Mouse (Mus musculus) CH12.LX (cell line): ENCODE measurements around the gene Apoc2. TPM values are rescaled to one million over a fixed set of nuclear protein-coding genes. Genes with fewer than 3 reads are reported as not detected.

ENCODE experiments used
- DNase-seq: peaks from one replicate; pipeline ENCODE4 v3.0.0-alpha.2; 2013; ENCODE audit errors: extremely low read depth
- H3K27ac ChIP-seq: 2 replicates; pipeline ENCODE4 v1.5.1; 2012; ENCODE audit warnings: low read depth, mild to moderate bottlenecking, control low read depth, moderate library complexity; ENCODE audit not compliant: insufficient read depth
- H3K27me3 ChIP-seq: replicated peaks from 2 replicates; pipeline ENCODE3; 2012; ENCODE audit warnings: inconsistent platforms
- H3K36me3 ChIP-seq, 2 experiments: replicated peaks in 1 of 2; 2 replicates each; pipeline versions ENCODE3 to v1.6.1; 2012; ENCODE audit warnings: inconsistent platforms in 1 of 2, low read length in 1 of 2, mild to moderate bottlenecking in 1 of 2, mixed read lengths in 1 of 2, moderate library complexity in 1 of 2; ENCODE audit not compliant: control insufficient read depth in 1 of 2, insufficient read depth in 1 of 2
- H3K4me1 ChIP-seq, 2 experiments: 2 replicates each; pipeline ENCODE4 v1.6.1; 2012; ENCODE audit warnings: inconsistent platforms in 1 of 2, moderate library complexity in 1 of 2; ENCODE audit not compliant: insufficient read depth in 2 of 2, control insufficient read depth in 1 of 2
- H3K4me2 ChIP-seq: 2 replicates; pipeline ENCODE4 v1.6.1; 2012; ENCODE audit warnings: low read depth, mild to moderate bottlenecking, control low read depth; ENCODE audit not compliant: poor library complexity, insufficient read depth, severe bottlenecking
- H3K4me3 ChIP-seq, 3 experiments: fragments of 150-350 bp in 1 of 3; sonication (generic) in 1 of 3; replicated peaks in 1 of 3; 2 replicates each; pipeline versions ENCODE3 to v1.5.1; 2011 to 2012; ENCODE audit warnings: low read depth in 2 of 3, low read length in 2 of 3, mild to moderate bottlenecking in 2 of 3, moderate library complexity in 2 of 3, control low read depth in 1 of 3, improper control_type of control experiment in 1 of 3, inconsistent platforms in 1 of 3, mixed read lengths in 1 of 3; ENCODE audit not compliant: poor library complexity in 1 of 3
- H3K79me2 ChIP-seq: replicated peaks from 2 replicates; pipeline ENCODE4 v1.6.1; 2012; ENCODE audit warnings: mild to moderate bottlenecking, moderate library complexity; ENCODE audit not compliant: control insufficient read depth, poor library complexity, insufficient read depth, severe bottlenecking; ENCODE audit errors: extremely low read depth
- H3K9ac ChIP-seq: 2 replicates; pipeline ENCODE4 v1.6.1; 2012; ENCODE audit warnings: low read depth, mild to moderate bottlenecking, control low read depth, moderate library complexity; ENCODE audit not compliant: insufficient read depth
- H3K9me3 ChIP-seq: replicated peaks from 2 replicates; pipeline ENCODE3; 2012; ENCODE audit warnings: low read length, inconsistent platforms, mixed read lengths
- BHLHE40 ChIP-seq: IDR thresholded peaks from 2 replicates; pipeline ENCODE4 v1.6.1; 2011; ENCODE audit warnings: mild to moderate bottlenecking, low read depth, low read length, improper control_type of control experiment
- CHD2 ChIP-seq: IDR thresholded peaks from 2 replicates; pipeline ENCODE4 v1.6.1; 2011; ENCODE audit warnings: low read length, improper control_type of control experiment
- CTCF ChIP-seq, 2 experiments: IDR thresholded peaks in 1 of 2; conservative IDR thresholded peaks in 1 of 2; 2 replicates each; pipeline ENCODE4 v1.5.1; 2011 to 2012; ENCODE audit warnings: low read depth in 2 of 2, low read length in 2 of 2, improper control_type of control experiment in 1 of 2, inconsistent platforms in 1 of 2, mild to moderate bottlenecking in 1 of 2, moderate library complexity in 1 of 2
- E2F4 ChIP-seq: IDR thresholded peaks from 2 replicates; pipeline ENCODE4 v1.6.1; 2011; ENCODE audit warnings: low read depth, low read length, improper control_type of control experiment; ENCODE audit not compliant: insufficient replicate concordance
- ETS1 ChIP-seq: conservative IDR thresholded peaks from 2 replicates; pipeline ENCODE4 v1.6.1; 2012; ENCODE audit warnings: low read depth, mild to moderate bottlenecking, inconsistent platforms, low read length, improper control_type of control experiment, moderate library complexity
- IRF4 ChIP-seq: IDR thresholded peaks from 2 replicates; pipeline ENCODE4 v1.6.1; 2014; ENCODE audit warnings: low read depth, mild to moderate bottlenecking, inconsistent platforms, low read length, improper control_type of control experiment
- JUN ChIP-seq: IDR thresholded peaks from 2 replicates; pipeline ENCODE4 v1.6.1; 2011; ENCODE audit warnings: low read depth, mild to moderate bottlenecking, low read length, improper control_type of control experiment, moderate library complexity; ENCODE audit not compliant: insufficient read depth
- JUND ChIP-seq: conservative IDR thresholded peaks from 2 replicates; pipeline ENCODE4 v1.6.1; 2011; ENCODE audit warnings: low read depth, low read length, improper control_type of control experiment
- KAT2A ChIP-seq: IDR thresholded peaks from 2 replicates; pipeline ENCODE4 v1.6.1; 2012; ENCODE audit warnings: low read length, improper control_type of control experiment, inconsistent platforms; ENCODE audit not compliant: insufficient replicate concordance
- MAX ChIP-seq: IDR thresholded peaks from 2 replicates; pipeline ENCODE4 v1.6.1; 2011; ENCODE audit warnings: low read length, improper control_type of control experiment
- MAZ ChIP-seq: IDR thresholded peaks from 2 replicates; pipeline ENCODE4 v1.6.1; 2012; ENCODE audit warnings: low read depth, mild to moderate bottlenecking, inconsistent platforms, low read length, improper control_type of control experiment, moderate library complexity
- MXI1 ChIP-seq: IDR thresholded peaks from 2 replicates; pipeline ENCODE4 v1.6.1; 2011; ENCODE audit warnings: mild to moderate bottlenecking, low read depth, low read length, improper control_type of control experiment
- NELFE ChIP-seq: IDR thresholded peaks from 2 replicates; pipeline ENCODE4 v1.6.1; 2011; ENCODE audit warnings: low read depth, low read length, improper control_type of control experiment
- POLR2A ChIP-seq: IDR thresholded peaks from 2 replicates; pipeline ENCODE4 v1.6.1; 2011; ENCODE audit warnings: low read depth, mild to moderate bottlenecking, improper control_type of control experiment, low read length
- POLR2AphosphoS2 ChIP-seq: IDR thresholded peaks from 2 replicates; pipeline ENCODE4 v1.6.1; 2011; ENCODE audit warnings: low read depth, low read length, improper control_type of control experiment
- RAD21 ChIP-seq: IDR thresholded peaks from 2 replicates; pipeline ENCODE4 v1.6.1; 2011; ENCODE audit warnings: low read depth, mild to moderate bottlenecking, low read length, improper control_type of control experiment, moderate library complexity
- RCOR1 ChIP-seq: conservative IDR thresholded peaks from 2 replicates; pipeline ENCODE4 v1.6.1; 2012; ENCODE audit warnings: low read depth, mild to moderate bottlenecking, inconsistent platforms, low read length, improper control_type of control experiment
- SIN3A ChIP-seq: IDR thresholded peaks from 2 replicates; pipeline ENCODE4 v1.6.1; 2012; ENCODE audit warnings: low read length, improper control_type of control experiment, inconsistent platforms
- TBP ChIP-seq: conservative IDR thresholded peaks from 2 replicates; pipeline ENCODE4 v1.6.1; 2011; ENCODE audit warnings: low read depth, low read length, improper control_type of control experiment
- TCF12 ChIP-seq: IDR thresholded peaks from 2 replicates; pipeline ENCODE4 v1.6.1; 2014; ENCODE audit warnings: low read depth, mild to moderate bottlenecking, inconsistent platforms, low read length, improper control_type of control experiment
- UBTF ChIP-seq: IDR thresholded peaks from 2 replicates; pipeline ENCODE4 v1.6.1; 2012; ENCODE audit warnings: low read depth, mild to moderate bottlenecking, inconsistent platforms, low read length, improper control_type of control experiment, moderate library complexity
- USF1 ChIP-seq: IDR thresholded peaks from 2 replicates; pipeline ENCODE4 v1.6.1; 2014; ENCODE audit warnings: low read depth, mild to moderate bottlenecking, inconsistent platforms, low read length, improper control_type of control experiment
- ZC3H11A ChIP-seq: IDR thresholded peaks from 2 replicates; pipeline ENCODE4 v1.6.1; 2012; ENCODE audit warnings: low read depth, mild to moderate bottlenecking, inconsistent platforms, low read length, improper control_type of control experiment
- ZKSCAN1 ChIP-seq: IDR thresholded peaks from 2 replicates; pipeline ENCODE4 v1.6.1; 2012; ENCODE audit warnings: low read depth, inconsistent platforms, low read length, improper control_type of control experiment, borderline replicate concordance
- dilution Hi-C: fragments of 300-500 bp; cut with MboI; formaldehyde crosslinking; loops from 2 replicates; pipeline ENCODE4 v1.14.3; 2020; ENCODE audit warnings: low sequenced_read_pairs; ENCODE audit not compliant: extremely low pct_unique_long_range_greater_than_20kb, extremely low pct_ligation_motif_present
- in situ Hi-C: fragments of 300-500 bp; cut with MboI; formaldehyde crosslinking; loops from 3 replicates; pipeline ENCODE4 v1.14.3; 2019; ENCODE audit warnings: low sequenced_read_pairs, low pct_ligation_motif_present, low pct_unique_long_range_greater_than_20kb, mixed read lengths
- polyA plus RNA-seq: library from polyadenylated mRNA; unstranded; fragments of >175 nt; gene quantifications from 2 replicates; pipeline ENCODE4 v1.2.1, GENCODE M21; 2012; ENCODE audit warnings: low read depth; ENCODE audit not compliant: insufficient read length
- total RNA-seq, 2 experiments: library from RNA; depleted of rRNA; stranded (reverse); fragments of 300-350 nt in 1 of 2; fragments of >200 nt in 1 of 2; gene quantifications; 2 replicates each; pipeline ENCODE4 v1.2.3; 2012 to 2014

Gene Apoc2
- total and polyA plus RNA-seq, 3 experiments, result not detected

GRCm38 (mm10) chr7:19623433-19623832, 54.3 kb downstream of the Apoc2 start:
- Histone ChIP-seq H3K4me2 (no peak overlapping the region), H3K4me3 (no peak overlapping the region), H3K9me3 (peaks cover 7% of the 10 kb centered on the region), H3K79me2 (peaks cover 5% of the 10 kb centered on the region; the same call in 1 of the 2 replicates), H3K27ac (no peak overlapping the region), H3K9ac (no peak overlapping the region), H3K27me3 (no peaks in the 10 kb centered on the region), H3K4me1 (peaks cover 3 to 19% of the 10 kb centered on the region in 2 experiments; a peak in 3 of 4 replicates), H3K36me3 (peaks cover 42 to 84% of the 10 kb centered on the region in 2 experiments)
- in situ Hi-C loops (no loop called here), dilution Hi-C loops (no loop called here)
- no peak for DNase-seq
- TF ChIP-seq MXI1 (no peak), RCOR1 (no peak), POLR2A (no peak), NELFE (no peak), KAT2A (no peak), JUN (no peak), IRF4 (no peak), USF1 (no peak), UBTF (no peak), RAD21 (no peak), JUND (no peak), BHLHE40 (no peak), POLR2AphosphoS2 (no peak), TBP (no peak), E2F4 (no peak), ZKSCAN1 (no peak), SIN3A (no peak), TCF12 (no peak)

- in situ Hi-C loops (no loop called here), dilution Hi-C loops (no loop called here)
- H3K9ac ChIP-seq, result no peak overlapping the region
- H3K36me3 ChIP-seq, result peaks cover 53 to 91% of the 10 kb centered on the region in 2 experiments
- H3K4me3 ChIP-seq, result no peak overlapping the region
- H3K27me3 ChIP-seq, result no peaks in the 10 kb centered on the region
- H3K4me2 ChIP-seq, result no peak overlapping the region
- H3K4me1 ChIP-seq, result peaks cover 0 to 14% of the 10 kb centered on the region in 2 experiments; a peak in 1 of 4 replicates
- no peak overlapping the region for H3K27ac ChIP-seq
- no peak for DNase-seq
- H3K9me3 ChIP-seq, result peaks cover 7% of the 10 kb centered on the region
- no peaks in the 10 kb centered on the region for H3K79me2 ChIP-seq
- no peak for TF ChIP-seq POLR2A
- no peak for TF ChIP-seq MAX
- TF ChIP-seq CTCF (conservative IDR thresholded peaks at IDR 0.05 in 1 of 2, IDR thresholded peaks at IDR 0.05 in 1 of 2; ENCODE audit: low read depth in 2 of 2, low read length in 2 of 2), result no peak
- TF ChIP-seq CHD2, result no peak
- TF ChIP-seq ZC3H11A, result no peak
- TF ChIP-seq MAZ, result no peak
- no peak for TF ChIP-seq MXI1
- TF ChIP-seq RAD21, result no peak
- no peak for TF ChIP-seq ETS1
- TF ChIP-seq TBP, result no peak
- no peak for TF ChIP-seq NELFE
- no peak for TF ChIP-seq SIN3A
- TF ChIP-seq POLR2AphosphoS2, result no peak
These were observed 55.5 kb downstream of the Apoc2 start for GRCm38 (mm10) chr7:19622241-19622640.

Other genes starting within 250 kb of the Apoc2 start
Only the 20 nearest of the 24 such genes appear.
- gene Bloc1s3, start 169.6 kb downstream of the Apoc2 start, total RNA-seq (2012; rRNA removed), result 5.1 and 6.7 TPM in 2 replicates
- gene Bloc1s3, start 169.6 kb downstream of the Apoc2 start, total RNA-seq (2014; rRNA removed), result 6.9 and 8.0 TPM in 2 replicates
- 3.8 and 4.9 TPM in 2 replicates for gene Bloc1s3, start 169.6 kb downstream of the Apoc2 start, polyA plus RNA-seq
- 114 and 201 TPM in 2 replicates for gene Trappc6a, start 169.5 kb downstream of the Apoc2 start, total RNA-seq (2012; rRNA removed)
- gene Trappc6a, start 169.5 kb downstream of the Apoc2 start, total RNA-seq (2014; rRNA removed), result 72.2 and 77.8 TPM in 2 replicates
- gene Trappc6a, start 169.5 kb downstream of the Apoc2 start, polyA plus RNA-seq, result 37.2 and 41.1 TPM in 2 replicates
- gene Nkpd1, start 160.1 kb downstream of the Apoc2 start, total RNA-seq (2012; rRNA removed), result 0.92 and 1.9 TPM in 2 replicates
- 0.59 and 1.1 TPM in 2 replicates for gene Nkpd1, start 160.1 kb downstream of the Apoc2 start, total RNA-seq (2014; rRNA removed)
- gene Nkpd1, start 160.1 kb downstream of the Apoc2 start, polyA plus RNA-seq, result 2.1 and 2.3 TPM in 2 replicates
- 13.8 and 14.2 TPM in 2 replicates for gene Ppp1r37, start 114.9 kb downstream of the Apoc2 start, total RNA-seq (2012; rRNA removed)
- gene Ppp1r37, start 114.9 kb downstream of the Apoc2 start, total RNA-seq (2014; rRNA removed), result 7.3 and 7.7 TPM in 2 replicates
- gene Ppp1r37, start 114.9 kb downstream of the Apoc2 start, polyA plus RNA-seq, result 15.7 and 16.5 TPM in 2 replicates
- 26.5 and 30.0 TPM in 2 replicates for gene Zfp296, start 100.7 kb downstream of the Apoc2 start, total RNA-seq (2012; rRNA removed)
- 8.6 and 10.7 TPM in 2 replicates for gene Zfp296, start 100.7 kb downstream of the Apoc2 start, total RNA-seq (2014; rRNA removed)
- 37.6 and 44.0 TPM in 2 replicates for gene Zfp296, start 100.7 kb downstream of the Apoc2 start, polyA plus RNA-seq
- gene Gemin7, start 100.3 kb downstream of the Apoc2 start, total RNA-seq (2012; rRNA removed), result 52.5 and 63.2 TPM in 2 replicates
- 89.6 and 101 TPM in 2 replicates for gene Gemin7, start 100.3 kb downstream of the Apoc2 start, total RNA-seq (2014; rRNA removed)
- gene Gemin7, start 100.3 kb downstream of the Apoc2 start, polyA plus RNA-seq, result 59.3 and 64.4 TPM in 2 replicates
- 43.4 and 45.4 TPM in 2 replicates for gene Clasrp, start 73.5 kb downstream of the Apoc2 start, total RNA-seq (2012; rRNA removed)
- gene Clasrp, start 73.5 kb downstream of the Apoc2 start, total RNA-seq (2014; rRNA removed), result 14.5 and 17.5 TPM in 2 replicates
- gene Clasrp, start 73.5 kb downstream of the Apoc2 start, polyA plus RNA-seq, result 59.4 and 62.6 TPM in 2 replicates
- 37.8 and 58.1 TPM in 2 replicates for gene Relb, start 48.5 kb downstream of the Apoc2 start, total RNA-seq (2012; rRNA removed)
- 41.5 and 44.0 TPM in 2 replicates for gene Relb, start 48.5 kb downstream of the Apoc2 start, total RNA-seq (2014; rRNA removed)
- 50.6 and 59.6 TPM in 2 replicates for gene Relb, start 48.5 kb downstream of the Apoc2 start, polyA plus RNA-seq
- 43.6 and 43.9 TPM in 2 replicates for gene Clptm1, start 12.9 kb downstream of the Apoc2 start, total RNA-seq (2012; rRNA removed)
- gene Clptm1, start 12.9 kb downstream of the Apoc2 start, total RNA-seq (2014; rRNA removed), result 33.8 and 34.0 TPM in 2 replicates
- gene Clptm1, start 12.9 kb downstream of the Apoc2 start, polyA plus RNA-seq, result 54.7 and 70.9 TPM in 2 replicates
- gene Gm44805, start 3.5 kb upstream of the Apoc2 start, total RNA-seq (2012; rRNA removed), result not detected in 2 replicates
- not detected in 2 replicates for gene Gm44805, start 3.5 kb upstream of the Apoc2 start, total RNA-seq (2014; rRNA removed)
- gene Gm44805, start 3.5 kb upstream of the Apoc2 start, polyA plus RNA-seq, result not detected in 2 replicates
- gene Apoc4, start 3.5 kb upstream of the Apoc2 start, total RNA-seq (2012; rRNA removed), result not detected in 2 replicates
- gene Apoc4, start 3.5 kb upstream of the Apoc2 start, total RNA-seq (2014; rRNA removed), result not detected in 2 replicates
- gene Apoc4, start 3.5 kb upstream of the Apoc2 start, polyA plus RNA-seq, result not detected in 2 replicates
- not detected in 2 replicates for gene Apoc1, start 14.7 kb upstream of the Apoc2 start, total RNA-seq (2012; rRNA removed)
- gene Apoc1, start 14.7 kb upstream of the Apoc2 start, total RNA-seq (2014; rRNA removed), result not detected in 2 replicates
- not detected in 2 replicates for gene Apoc1, start 14.7 kb upstream of the Apoc2 start, polyA plus RNA-seq
- 10.0 and 10.5 TPM in 2 replicates for gene Apoe, start 21.2 kb upstream of the Apoc2 start, total RNA-seq (2012; rRNA removed)
- 6.2 and 6.4 TPM in 2 replicates for gene Apoe, start 21.2 kb upstream of the Apoc2 start, total RNA-seq (2014; rRNA removed)
- gene Apoe, start 21.2 kb upstream of the Apoc2 start, polyA plus RNA-seq, result 16.7 and 21.4 TPM in 2 replicates
- 179 and 214 TPM in 2 replicates for gene Tomm40, start 37.5 kb upstream of the Apoc2 start, total RNA-seq (2012; rRNA removed)
- gene Tomm40, start 37.5 kb upstream of the Apoc2 start, total RNA-seq (2014; rRNA removed), result 115 TPM in 2 replicates
- gene Tomm40, start 37.5 kb upstream of the Apoc2 start, polyA plus RNA-seq, result 197 and 221 TPM in 2 replicates
- gene Nectin2, start 72.5 kb upstream of the Apoc2 start, total RNA-seq (2012; rRNA removed), result 9.1 and 14.1 TPM in 2 replicates
- gene Nectin2, start 72.5 kb upstream of the Apoc2 start, total RNA-seq (2014; rRNA removed), result 3.0 and 3.4 TPM in 2 replicates
- gene Nectin2, start 72.5 kb upstream of the Apoc2 start, polyA plus RNA-seq, result 6.3 and 6.5 TPM in 2 replicates
- gene Bcam, start 93.1 kb upstream of the Apoc2 start, total RNA-seq (2012; rRNA removed), result 8.2 and 10.9 TPM in 2 replicates
- 2.4 and 3.0 TPM in 2 replicates for gene Bcam, start 93.1 kb upstream of the Apoc2 start, total RNA-seq (2014; rRNA removed)
- gene Bcam, start 93.1 kb upstream of the Apoc2 start, polyA plus RNA-seq, result 4.8 and 5.3 TPM in 2 replicates
- 30.8 and 38.9 TPM in 2 replicates for gene Cblc, start 118.9 kb upstream of the Apoc2 start, total RNA-seq (2012; rRNA removed)
- gene Cblc, start 118.9 kb upstream of the Apoc2 start, total RNA-seq (2014; rRNA removed), result 6.4 and 7.2 TPM in 2 replicates
- 12.7 and 13.4 TPM in 2 replicates for gene Cblc, start 118.9 kb upstream of the Apoc2 start, polyA plus RNA-seq
- gene Bcl3, start 144.8 kb upstream of the Apoc2 start, total RNA-seq (2012; rRNA removed), result 15.8 and 18.8 TPM in 2 replicates
- gene Bcl3, start 144.8 kb upstream of the Apoc2 start, total RNA-seq (2014; rRNA removed), result 3.2 and 3.8 TPM in 2 replicates
- 17.9 and 25.2 TPM in 2 replicates for gene Bcl3, start 144.8 kb upstream of the Apoc2 start, polyA plus RNA-seq
- 0.59 TPM in 1 of 2 replicates, not detected in the other for gene Gm19345, start 174.1 kb upstream of the Apoc2 start, total RNA-seq (2012; rRNA removed)
- not detected in 2 replicates for gene Gm19345, start 174.1 kb upstream of the Apoc2 start, total RNA-seq (2014; rRNA removed)
- 4.1 and 4.3 TPM in 2 replicates for gene Gm19345, start 174.1 kb upstream of the Apoc2 start, polyA plus RNA-seq
- gene Ceacam16, start 183.4 kb upstream of the Apoc2 start, total RNA-seq (2012; rRNA removed), result 2.5 and 3.2 TPM in 2 replicates
- 0.88 and 1.1 TPM in 2 replicates for gene Ceacam16, start 183.4 kb upstream of the Apoc2 start, total RNA-seq (2014; rRNA removed)
- 6.8 and 7.7 TPM in 2 replicates for gene Ceacam16, start 183.4 kb upstream of the Apoc2 start, polyA plus RNA-seq